Comparison of ENCODE assay signal across 20 mouse cellular contexts in genomic region chr15:80037255-80038109, GRCm38 (mm10). TPM values are rescaled to one million over a fixed set of nuclear protein-coding genes. Genes with fewer than 3 reads are reported as not detected.
DNase-seq lines count a peak whose midpoint lies in the region; ATAC-seq and TF ChIP-seq lines count a peak whose summit lies in the region.
"Had no signal": no experiment of that assay in that cellular context is flagged by ENCODE, and none has a peak within 500 bp of the region (broad histone marks: within the 10 kb centered on the region; RNA-seq: fewer than 3 reads in every experiment).

No protein-coding gene starts in this region.

- H3K4me1 ChIP-seq in heart, adult 2 months (ENCODE audit: control insufficient read depth, insufficient read depth, low read length): peaks cover 2% of the 10 kb centered on the region; the same call in 1 of the 2 replicates
- no peaks in the 10 kb centered on the region for H3K4me1 ChIP-seq in lung, embryonic 14.5 days (ENCODE audit: insufficient read depth)
- H3K4me1 ChIP-seq: hindbrain, embryonic 13.5 days; intestine, embryonic 15.5 days; midbrain, embryonic 12.5 days; neural tube, embryonic 15.5 days had no signal

- no peak for TF ChIP-seq CTCF in heart, adult 2 months (IDR thresholded peaks at IDR 0.05)
- TF ChIP-seq CTCF in lung, embryonic 14.5 days (IDR thresholded peaks at IDR 0.05; ENCODE audit: low read depth): no peak

- intact Hi-C loops in heart, adult 2 months (cut with DNase I): no loop called here

- no peaks in the 10 kb centered on the region for H3K36me3 ChIP-seq in heart, adult 2 months (ENCODE audit: control insufficient read depth, insufficient read depth, low read length)
- H3K36me3 ChIP-seq in lung, embryonic 14.5 days (ENCODE audit: insufficient read depth): no peaks in the 10 kb centered on the region
- H3K36me3 ChIP-seq: hindbrain, embryonic 13.5 days; intestine, embryonic 15.5 days; midbrain, embryonic 12.5 days; neural tube, embryonic 15.5 days had no signal

- no peaks in the 10 kb centered on the region for H3K79me2 ChIP-seq in heart, adult 2 months (replicated peaks; ENCODE audit: control insufficient read depth, insufficient read depth, low read length)

- peak overlapping the region; percentile 43 for H3K27ac ChIP-seq in heart, adult 2 months
- H3K27ac ChIP-seq in lung, embryonic 14.5 days (ENCODE audit: low read depth): no peak overlapping the region
- H3K27ac ChIP-seq: hindbrain, embryonic 13.5 days; intestine, embryonic 15.5 days; midbrain, embryonic 12.5 days; neural tube, embryonic 15.5 days had no signal

- TF ChIP-seq POLR2A in heart, adult 2 months (IDR thresholded peaks at IDR 0.05; ENCODE audit: insufficient read depth, low read depth, low read length): no peak

- no peak overlapping the region for H3K4me3 ChIP-seq in heart, adult 2 months
- no peak overlapping the region for H3K4me3 ChIP-seq in lung, embryonic 14.5 days (ENCODE audit: low read depth, low read length)
- H3K4me3 ChIP-seq: hindbrain, embryonic 13.5 days; intestine, embryonic 15.5 days; midbrain, embryonic 12.5 days; neural tube, embryonic 15.5 days had no signal

- no peak for ATAC-seq in lung, embryonic 14.5 days (ENCODE audit: insufficient read depth)
- peak; percentile 40; the same call in 1 of the 2 replicates for ATAC-seq in monocyte, adult 5-6 weeks (replicated peaks; ENCODE audit: insufficient number of reproducible peaks, low FRiP score, low TSS enrichment, poor library complexity, severe bottlenecking)
- ATAC-seq: forebrain, postnatal 0 days; intestine, embryonic 15.5 days had no signal

- no peak for TF ChIP-seq EP300 in heart, adult 2 months (IDR thresholded peaks at IDR 0.05; ENCODE audit: insufficient read depth, low read depth, low read length)

- no peaks in the 10 kb centered on the region for H3K27me3 ChIP-seq in heart, adult 2 months (ENCODE audit: control insufficient read depth, insufficient read depth, low read length)
- H3K27me3 ChIP-seq in lung, embryonic 14.5 days (ENCODE audit: insufficient read depth, low read length): no peaks in the 10 kb centered on the region
- H3K27me3 ChIP-seq: hindbrain, embryonic 13.5 days; intestine, embryonic 15.5 days; midbrain, embryonic 12.5 days; neural tube, embryonic 15.5 days had no signal

- no peak overlapping the region for H3K9ac ChIP-seq in heart, adult 2 months (ENCODE audit: low read depth, low read length)
- no peak overlapping the region for H3K9ac ChIP-seq in lung, embryonic 14.5 days
- H3K9ac ChIP-seq: forebrain, postnatal 0 days; hindbrain, embryonic 13.5 days; intestine, embryonic 15.5 days; midbrain, embryonic 12.5 days; neural tube, embryonic 15.5 days had no signal

- 44% methylated on average over 11 of the region's 11 CpGs for WGBS in heart, adult 2 months
- WGBS in lung, embryonic 14.5 days: 64% methylated on average over 11 of the region's 11 CpGs

- H3K9me3 ChIP-seq in lung, embryonic 14.5 days (ENCODE audit: low read depth, low read length): no peaks in the 10 kb centered on the region
- H3K9me3 ChIP-seq: hindbrain, embryonic 13.5 days; intestine, embryonic 15.5 days; midbrain, embryonic 12.5 days; neural tube, embryonic 15.5 days had no signal

- no peak for DNase-seq in heart, adult 2 months
- DNase-seq in heart, adult 18-20 months: no peak
- DNase-seq in lung, embryonic 14.5 days: peak; percentile 38
- no peak for DNase-seq in lung, postnatal 25 days (ENCODE audit: low spot score)
- peak; percentile 72 for DNase-seq in MN1 (ENCODE audit: low spot score)
- no peak for DNase-seq in layer of hippocampus, adult 18-20 months (ENCODE audit: low spot score in 2 of 2)
- DNase-seq in cerebellum, postnatal 36 days: no peak
- DNase-seq: adrenal gland, adult 8-10 months; cerebellum, adult 9-10 months; forebrain, postnatal 0 days; gastrocnemius, postnatal 10 days; left cerebral cortex, postnatal 4 days; lung, postnatal 10 days; retina, postnatal 1 day; thymus, adult 18-20 months had no signal

- H3K4me2 ChIP-seq in lung, embryonic 14.5 days: no peak overlapping the region
- H3K4me2 ChIP-seq: hindbrain, embryonic 13.5 days; intestine, embryonic 15.5 days; midbrain, embryonic 12.5 days; neural tube, embryonic 15.5 days had no signal

RNA-seq across cellular contexts. Expression of gene Pdgfb, which starts 22.7 kb away (rescaled TPM):
- total RNA-seq in heart, adult 2 months (2021): 10 to 100 TPM; 27.1 to 27.3 TPM
- 32.6 and 45.1 TPM in 2 replicates for polyA plus RNA-seq in heart, adult 2 months (2012; rRNA removed)
- total RNA-seq in heart, adult 18-20 months (2021): 10 to 100 TPM; 23.1 to 29.3 TPM
- 11.6 and 13.0 TPM in 2 replicates for polyA plus RNA-seq in lung, embryonic 14.5 days (2014; fragmentation: Nextera tagmentation; extraction: Ambion mirVana)
- 14.3 to 55.2 TPM (median 25.5 TPM) in 3 replicates for total RNA-seq in monocyte, adult 5-6 weeks (2017)
- total RNA-seq in layer of hippocampus, adult 18-20 months (2021): 10 to 100 TPM; 28.2 to 30.4 TPM

RNA-seq across cellular contexts. Expression of gene Syngr1, which starts 53.7 kb away (rescaled TPM):
- 10 to 100 TPM; 69.6 to 95.0 TPM for total RNA-seq in heart, adult 2 months (2021)
- 247 and 250 TPM in 2 replicates for polyA plus RNA-seq in heart, adult 2 months (2012; rRNA removed)
- 100 to 1,000 TPM in 1 of 2 experiments, 10 to 100 TPM in 1; 80.2 to 107 TPM for total RNA-seq in heart, adult 18-20 months (2021)
- polyA plus RNA-seq in lung, embryonic 14.5 days (2014; fragmentation: Nextera tagmentation; extraction: Ambion mirVana): 14.7 and 14.9 TPM in 2 replicates
- not detected in 3 replicates for total RNA-seq in monocyte, adult 5-6 weeks (2017)
- 100 to 1,000 TPM; 370 to 379 TPM for total RNA-seq in layer of hippocampus, adult 18-20 months (2021)

RNA-seq across cellular contexts. Expression of gene Rpl3, which starts 54.2 kb away (rescaled TPM):
- 100 to 1,000 TPM; 137 to 150 TPM for total RNA-seq in heart, adult 2 months (2021)
- 201 and 230 TPM in 2 replicates for polyA plus RNA-seq in heart, adult 2 months (2012; rRNA removed)
- 100 to 1,000 TPM; 163 to 184 TPM for total RNA-seq in heart, adult 18-20 months (2021)
- 1,315 and 1,365 TPM in 2 replicates for polyA plus RNA-seq in lung, embryonic 14.5 days (2014; fragmentation: Nextera tagmentation; extraction: Ambion mirVana)
- 1,359 to 1,501 TPM (median 1,441 TPM) in 3 replicates for total RNA-seq in monocyte, adult 5-6 weeks (2017)
- total RNA-seq in layer of hippocampus, adult 18-20 months (2021): 100 to 1,000 TPM; 600 to 628 TPM

Comparison
In these comparisons a context has a peak if more than half of its experiments do, and no peak if none do; other contexts are left out.
1. DNase-seq: peak in lung, embryonic 14.5 days (single experiment) and MN1 (single experiment); none in heart, adult 2 months (0 of 2), heart, adult 18-20 months (0 of 2), lung, postnatal 25 days (single experiment), layer of hippocampus, adult 18-20 months (0 of 2) and cerebellum, postnatal 36 days (0 of 2).
2. RNA of gene Syngr1, which starts 53.7 kb away (total RNA-seq): 370 to 379 TPM in layer of hippocampus, adult 18-20 months, 80.2 to 107 TPM in heart, adult 18-20 months and 69.6 to 95.0 TPM in heart, adult 2 months; not detected in monocyte, adult 5-6 weeks; every median in the first group is over 10 times any median in the second.